Mouse (Mus musculus) layer of hippocampus, postnatal 14 days (tissue): ENCODE measurements at regions not wholly inside any gene's neighbourhood (a gene's known extent, or its start where the extent isn't known, plus 50 kb on each side); places are given as distances from the start of the nearest gene placed in this dataset.

Experiments used
- DNase-seq, 2 experiments: peaks; one replicate each; pipeline ENCODE4 v3.0.0; 2021 to 2022; ENCODE audit warnings: low spot score in 2 of 2, mixed read lengths in 1 of 2

DNA sequence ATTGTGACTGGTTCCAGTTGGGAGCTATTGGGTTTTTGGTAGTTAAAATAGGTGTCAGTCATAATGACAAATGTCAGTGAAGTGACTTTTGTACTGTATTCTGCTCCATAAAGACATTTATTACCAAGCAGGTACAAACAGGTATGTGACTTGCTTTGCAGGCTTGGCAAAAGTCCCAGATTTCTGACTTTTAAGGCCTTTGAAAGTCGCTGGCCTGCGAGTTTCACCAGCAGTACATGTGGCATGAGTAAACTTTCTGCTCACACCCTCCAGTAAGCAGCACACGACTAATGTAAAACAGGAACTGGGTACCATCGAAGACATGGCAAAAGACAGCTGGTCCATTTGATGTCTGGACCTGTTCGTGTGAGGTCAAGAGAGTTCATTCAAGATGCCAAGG lies 659.2 kb downstream of the Zfp706 start:
- no peak for DNase-seq

DNA sequence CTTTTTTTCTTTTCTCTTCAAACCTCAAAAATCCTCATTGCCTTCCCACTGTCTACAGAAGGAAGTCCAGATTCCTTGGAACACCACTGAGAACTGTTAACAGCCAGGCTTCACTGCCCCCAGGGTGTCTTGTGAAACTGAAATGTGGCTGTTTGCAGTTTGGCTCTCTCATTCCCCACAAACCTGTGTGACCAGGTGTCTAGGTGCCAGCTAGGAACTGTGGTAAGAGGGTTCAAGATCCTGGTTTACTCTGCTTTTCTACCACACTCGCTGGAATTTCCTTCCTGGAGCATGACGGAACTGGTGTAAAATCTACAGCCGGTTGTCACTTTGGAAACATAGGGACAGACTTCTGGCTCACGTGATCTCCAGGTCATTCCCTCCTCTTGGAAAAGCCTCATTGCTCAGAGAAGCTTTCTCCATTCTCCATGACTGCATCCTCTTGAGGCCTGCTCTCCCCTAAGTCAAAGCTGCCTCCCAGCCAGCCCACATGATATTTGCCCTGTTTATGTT lies 660.2 kb downstream of the Zfp706 start:
- no peak for DNase-seq

DNA sequence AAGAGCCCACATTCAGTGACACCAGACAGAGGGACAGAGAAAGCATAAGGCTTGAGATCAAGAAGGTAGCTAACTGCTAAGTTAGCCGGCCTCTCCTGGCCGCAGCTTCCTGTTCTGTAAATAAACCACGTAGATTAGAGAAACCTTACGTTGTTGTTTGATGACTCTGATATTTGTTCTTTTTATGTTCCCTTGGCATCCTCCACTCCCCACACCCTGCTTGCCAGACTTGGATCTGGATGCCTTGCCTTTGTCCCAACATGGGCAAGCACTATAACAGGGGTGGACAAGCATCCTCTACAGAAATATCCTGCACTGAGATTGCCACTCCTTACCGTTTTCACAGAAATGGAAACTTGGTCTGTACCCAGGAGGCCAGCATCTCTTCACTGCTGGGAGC lies 661.4 kb downstream of the Zfp706 start:
- no peak for DNase-seq

GRCm38 (mm10) chr15:36345413-36345812 lies 662.2 kb downstream of the Zfp706 start:
- DNase-seq: no peak

- DNase-seq: no peak
Measured at GRCm38 (mm10) chr15:36339971-36340550, 667.5 kb downstream of the Zfp706 start.

DNA sequence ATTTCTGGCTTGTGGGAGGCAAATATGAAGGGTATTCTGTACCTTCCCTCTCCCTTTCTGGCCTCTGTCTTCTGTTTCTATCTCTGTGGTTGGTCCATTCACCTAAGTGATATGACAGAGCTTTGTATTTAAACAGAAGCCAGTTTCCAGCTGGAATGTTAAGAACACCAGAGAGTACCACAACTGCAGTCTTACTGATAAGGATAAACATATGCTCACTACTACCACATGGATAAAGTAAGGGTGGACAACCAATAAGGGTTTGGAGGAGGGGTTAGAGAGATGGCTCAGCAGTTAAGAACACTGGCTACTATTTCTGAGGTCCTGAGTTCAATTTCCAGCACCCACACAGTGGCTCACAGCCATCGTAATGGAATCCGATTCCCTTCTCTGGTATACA lies 668.8 kb downstream of the Zfp706 start:
- no peak for DNase-seq

- no peak for DNase-seq
Measured at GRCm38 (mm10) chr15:36336857-36337256, 670.7 kb downstream of the Zfp706 start.

GRCm38 (mm10) chr15:36335116-36335515 lies 672.5 kb downstream of the Zfp706 start:
- DNase-seq: no peak

DNA sequence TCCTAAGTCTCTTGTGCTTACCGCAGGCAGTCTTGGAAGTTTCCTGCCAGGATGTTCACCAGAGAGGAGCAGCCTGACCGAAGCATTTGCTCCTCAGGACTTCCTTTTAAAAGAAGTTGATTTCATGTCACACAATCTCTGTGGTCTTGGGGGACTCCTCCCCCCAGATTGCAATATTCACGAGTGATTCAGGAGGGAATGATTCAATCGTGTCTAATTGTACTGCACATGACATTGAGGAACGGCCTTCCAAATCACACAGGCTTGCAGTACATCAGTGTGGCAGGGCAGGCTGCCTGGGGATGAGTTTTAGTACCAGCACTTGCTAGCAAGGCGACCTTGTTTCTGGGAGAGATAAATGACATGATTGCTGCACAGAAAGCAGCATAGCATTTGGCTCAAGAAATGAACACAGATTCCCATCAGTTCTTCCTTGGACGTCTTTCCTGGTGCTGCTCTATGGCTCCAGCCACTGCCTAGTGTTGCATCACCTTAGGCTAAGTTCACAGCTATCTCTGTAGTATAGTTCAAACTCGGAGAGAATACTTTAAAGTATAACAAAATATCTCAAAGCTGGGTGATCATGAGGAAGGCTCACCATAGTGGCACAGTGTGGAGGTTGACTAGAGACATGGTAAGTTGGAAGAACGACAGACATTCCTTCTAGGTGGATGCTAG lies 673.0 kb downstream of the Zfp706 start:
- no peak for DNase-seq

DNA sequence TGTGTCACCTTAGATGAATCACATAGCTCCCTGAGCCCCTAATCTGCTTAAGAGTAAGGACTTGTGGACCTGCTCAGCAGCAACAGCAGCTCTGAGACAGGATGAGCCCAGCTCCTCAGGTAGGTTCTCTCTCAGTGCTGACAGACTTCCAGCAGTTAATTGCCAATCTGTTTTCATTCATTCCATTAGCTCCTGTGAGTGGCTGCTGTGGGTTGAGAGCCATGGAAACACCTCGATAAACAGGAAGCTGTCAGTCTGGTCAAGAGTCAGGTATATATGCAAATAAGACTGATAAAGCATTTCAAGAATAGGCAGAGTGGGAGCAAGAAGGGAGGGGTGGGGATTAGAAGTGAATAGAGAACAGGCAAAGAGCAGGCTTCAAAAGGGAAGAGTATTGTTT lies 673.7 kb downstream of the Zfp706 start:
- no peak for DNase-seq

GRCm38 (mm10) chr15:36333265-36333664 lies 674.3 kb downstream of the Zfp706 start:
- no peak for DNase-seq
